ENCODE assay signal across 11 mouse cellular contexts in genomic region chr9:44606646-44607045, GRCm38 (mm10). TPM values are rescaled to one million over a fixed set of nuclear protein-coding genes. Genes with fewer than 3 reads are reported as not detected.
A peak's percentile ranks its signal among the peaks of the same experiment; 100 is the strongest.
DNase-seq lines count a peak whose midpoint lies in the region; ATAC-seq and TF ChIP-seq lines count a peak whose summit lies in the region.
"Had no signal": no experiment of that assay in that cellular context is flagged by ENCODE, and none has a peak within 500 bp of the region (broad histone marks: within the 10 kb centered on the region; RNA-seq: fewer than 3 reads in every experiment).

No protein-coding gene starts in this region.

- H3K27me3 ChIP-seq in heart, postnatal 0 days (ENCODE audit: control insufficient read depth, insufficient read depth, low read length): no peaks in the 10 kb centered on the region
- no peaks in the 10 kb centered on the region for H3K27me3 ChIP-seq in embryonic facial prominence, embryonic 14.5 days (replicated peaks; ENCODE audit: control insufficient read depth, insufficient read depth, low read length)
- no peaks in the 10 kb centered on the region for H3K27me3 ChIP-seq in intestine, embryonic 16.5 days (replicated peaks; ENCODE audit: control insufficient read depth, insufficient read depth, low read length)
- H3K27me3 ChIP-seq in midbrain, embryonic 16.5 days (ENCODE audit: control insufficient read depth, insufficient read depth, low read depth, low read length): no peaks in the 10 kb centered on the region

- H3K9ac ChIP-seq in heart, postnatal 0 days (replicated peaks; ENCODE audit: low read depth, low read length): no peak overlapping the region
- H3K9ac ChIP-seq in embryonic facial prominence, embryonic 14.5 days (ENCODE audit: low read depth, low read length): no peak overlapping the region
- no peak overlapping the region for H3K9ac ChIP-seq in intestine, embryonic 16.5 days (ENCODE audit: low read depth, low read length)
- no peak overlapping the region for H3K9ac ChIP-seq in midbrain, embryonic 16.5 days (ENCODE audit: low read depth, low read length)

- no peak for TF ChIP-seq CTCF in heart, postnatal 0 days (IDR thresholded peaks at IDR 0.05; ENCODE audit: low read depth)

- peaks cover 24% of the 10 kb centered on the region for H3K4me1 ChIP-seq in heart, postnatal 0 days (ENCODE audit: control insufficient read depth, insufficient read depth)
- peaks cover 22% of the 10 kb centered on the region for H3K4me1 ChIP-seq in embryonic facial prominence, embryonic 14.5 days (ENCODE audit: control insufficient read depth, insufficient read depth, low read length)
- H3K4me1 ChIP-seq in intestine, embryonic 16.5 days (ENCODE audit: control insufficient read depth, insufficient read depth, low read length): peaks cover 14% of the 10 kb centered on the region
- H3K4me1 ChIP-seq in midbrain, embryonic 16.5 days (ENCODE audit: control insufficient read depth, insufficient read depth, low read length): peaks cover 36% of the 10 kb centered on the region

- WGBS in heart, postnatal 0 days: 33% methylated on average over 4 of the region's 4 CpGs
- WGBS in embryonic facial prominence, embryonic 14.5 days: 54% methylated on average over 4 of the region's 4 CpGs
- 53% methylated on average over 4 of the region's 4 CpGs for WGBS in intestine, embryonic 16.5 days
- WGBS in midbrain, embryonic 16.5 days: 65% methylated on average over 4 of the region's 4 CpGs

- no peak for DNase-seq in heart, postnatal 0 days (ENCODE audit: low spot score)
- DNase-seq in heart, postnatal 4 days: no peak
- no peak for DNase-seq in embryonic facial prominence, embryonic 14.5 days (ENCODE audit: low spot score)
- DNase-seq in natural killer cell, adult 2 months (ENCODE audit: low spot score in 2 of 2): no peak
- DNase-seq in Muller cell, postnatal 12 days (ENCODE audit: inconsistent ontology term): no peak
- DNase-seq in c-Kit-positive CD71-positive TER-119-positive erythroid progenitor cells, embryonic 14.5 days (ENCODE audit: low spot score): no peak
- DNase-seq: gastrocnemius, postnatal 25 days; spleen, adult 18-20 months had no signal

- TF ChIP-seq EP300 in heart, postnatal 0 days (IDR thresholded peaks at IDR 0.05; ENCODE audit: low read depth): no peak

- peaks cover 42% of the 10 kb centered on the region for H3K36me3 ChIP-seq in heart, postnatal 0 days (replicated peaks; ENCODE audit: control insufficient read depth, insufficient read depth, low read length)
- H3K36me3 ChIP-seq in embryonic facial prominence, embryonic 14.5 days (ENCODE audit: control insufficient read depth, insufficient read depth, low read length): peaks cover 46% of the 10 kb centered on the region
- peaks cover 11% of the 10 kb centered on the region for H3K36me3 ChIP-seq in intestine, embryonic 16.5 days (ENCODE audit: control insufficient read depth, insufficient read depth, low read length)
- H3K36me3 ChIP-seq in midbrain, embryonic 16.5 days (ENCODE audit: control insufficient read depth, insufficient read depth, low read length): peaks cover 9% of the 10 kb centered on the region

- ATAC-seq in heart, postnatal 0 days (ENCODE audit: insufficient read depth, low read depth): no peak
- no peak for ATAC-seq in embryonic facial prominence, embryonic 14.5 days (ENCODE audit: low read depth)
- no peak for ATAC-seq in intestine, embryonic 16.5 days
- no peak for ATAC-seq in midbrain, embryonic 16.5 days

- H3K9me3 ChIP-seq in heart, postnatal 0 days (replicated peaks; ENCODE audit: control insufficient read depth, low read length): no peaks in the 10 kb centered on the region
- H3K9me3 ChIP-seq in embryonic facial prominence, embryonic 14.5 days (ENCODE audit: control insufficient read depth, low read length): no peaks in the 10 kb centered on the region
- no peaks in the 10 kb centered on the region for H3K9me3 ChIP-seq in intestine, embryonic 16.5 days (ENCODE audit: control insufficient read depth, low read length)
- no peaks in the 10 kb centered on the region for H3K9me3 ChIP-seq in midbrain, embryonic 16.5 days (replicated peaks; ENCODE audit: control insufficient read depth, low read length, poor library complexity, severe bottlenecking)
- H3K9me3 ChIP-seq: G1E had no signal

- H3K27ac ChIP-seq in heart, postnatal 0 days (ENCODE audit: low read depth): no peak overlapping the region
- no peak overlapping the region for H3K27ac ChIP-seq in embryonic facial prominence, embryonic 14.5 days (replicated peaks; ENCODE audit: low read depth, low read length)
- H3K27ac ChIP-seq in intestine, embryonic 16.5 days (ENCODE audit: low read length): no peak overlapping the region
- no peak overlapping the region for H3K27ac ChIP-seq in midbrain, embryonic 16.5 days (ENCODE audit: low read length)

- peak overlapping the region; percentile 99 for H3K4me3 ChIP-seq in heart, postnatal 0 days (ENCODE audit: low read depth, low read length)
- H3K4me3 ChIP-seq in embryonic facial prominence, embryonic 14.5 days (ENCODE audit: low read depth, low read length): peak overlapping the region; percentile 100
- H3K4me3 ChIP-seq in intestine, embryonic 16.5 days (ENCODE audit: low read length): no peak overlapping the region
- no peak overlapping the region; the same call in 1 of the 2 replicates for H3K4me3 ChIP-seq in midbrain, embryonic 16.5 days (ENCODE audit: low read depth, low read length)

- peak overlapping the region; percentile 87 for H3K4me2 ChIP-seq in heart, postnatal 0 days (ENCODE audit: low read depth, low read length)
- H3K4me2 ChIP-seq in embryonic facial prominence, embryonic 14.5 days (ENCODE audit: low read depth, low read length): peak overlapping the region; percentile 74
- H3K4me2 ChIP-seq in intestine, embryonic 16.5 days (ENCODE audit: low read depth, low read length): peak overlapping the region; percentile 45; the same call in 1 of the 2 replicates
- H3K4me2 ChIP-seq in midbrain, embryonic 16.5 days (ENCODE audit: low read length): peak overlapping the region; percentile 48

RNA-seq across cellular contexts. Expression of gene Ddx6, which starts 2.0 kb away (rescaled TPM):
- total RNA-seq in heart, postnatal 0 days (2014; rRNA removed; ENCODE audit: low replicate concordance): 30.9 and 33.9 TPM in 2 replicates
- 10.5 and 11.0 TPM in 2 replicates for polyA plus RNA-seq in heart, postnatal 0 days (2015; fragmentation: Nextera tagmentation; extraction: Ambion mirVana)
- 100 to 1,000 TPM in 1 of 2 experiments, 10 to 100 TPM in 1; 99.8 to 101 TPM for total RNA-seq in heart, postnatal 4 days (2021)
- polyA plus RNA-seq in embryonic facial prominence, embryonic 14.5 days (2014; fragmentation: Nextera tagmentation; extraction: Ambion mirVana): 16.1 and 18.2 TPM in 2 replicates
- 8.1 and 9.8 TPM in 2 replicates for polyA plus RNA-seq in intestine, embryonic 16.5 days (2015; fragmentation: Nextera tagmentation; extraction: Ambion mirVana)
- polyA plus RNA-seq in midbrain, embryonic 16.5 days (2015; fragmentation: Nextera tagmentation; extraction: Ambion mirVana): 15.2 and 19.1 TPM in 2 replicates

RNA-seq across cellular contexts. Expression of gene Cxcr5, which starts 45.0 kb away (rescaled TPM):
- total RNA-seq in heart, postnatal 0 days (2014; rRNA removed; ENCODE audit: low replicate concordance): not detected in 2 replicates
- not detected in 2 replicates for polyA plus RNA-seq in heart, postnatal 0 days (2015; fragmentation: Nextera tagmentation; extraction: Ambion mirVana)
- under 1 TPM; 0.14 to 0.29 TPM for total RNA-seq in heart, postnatal 4 days (2021)
- polyA plus RNA-seq in embryonic facial prominence, embryonic 14.5 days (2014; fragmentation: Nextera tagmentation; extraction: Ambion mirVana): 0.13 and 0.35 TPM in 2 replicates
- 1.1 TPM in 2 replicates for polyA plus RNA-seq in intestine, embryonic 16.5 days (2015; fragmentation: Nextera tagmentation; extraction: Ambion mirVana)
- 0.07 TPM in 1 of 2 replicates, not detected in the other for polyA plus RNA-seq in midbrain, embryonic 16.5 days (2015; fragmentation: Nextera tagmentation; extraction: Ambion mirVana)
- total RNA-seq: gastrocnemius, postnatal 25 days had no signal
- polyA plus RNA-seq: G1E had no signal

Comparison
In these comparisons a context has a peak if more than half of its experiments do, and no peak if none do; other contexts are left out.
1. H3K4me3 ChIP-seq: peak in heart, postnatal 0 days (single experiment) and embryonic facial prominence, embryonic 14.5 days (single experiment); none in intestine, embryonic 16.5 days (single experiment) and midbrain, embryonic 16.5 days (single experiment).
2. Peak in every context shown above with its lines, with median percentiles within 50 percentile points of each other: H3K4me2 ChIP-seq.